Mouse (Mus musculus): ENCODE data around the gene Nup43.

Gene Nup43

DNA sequence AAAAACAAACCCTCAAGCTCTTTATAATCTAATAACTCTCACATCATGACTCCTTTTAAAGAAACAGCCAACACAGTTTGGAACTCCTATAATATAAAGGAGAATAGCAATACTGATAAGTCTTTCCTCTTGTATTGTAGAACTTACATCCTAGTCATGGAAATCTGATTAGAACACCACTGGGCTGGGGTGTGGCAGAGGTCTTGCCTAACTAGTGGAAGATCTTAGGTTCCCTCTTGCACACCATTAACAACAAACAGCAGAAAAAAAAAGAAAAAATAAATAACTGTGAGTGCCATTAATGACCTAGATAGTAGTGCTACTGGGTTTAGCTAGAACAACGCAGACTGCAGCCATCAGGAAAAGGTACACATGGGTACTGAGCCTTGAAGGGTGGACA is 2.4 kb upstream of the Nup43 start:
- H3K4me3 ChIP-seq (replicated peaks; ENCODE audit: low read length) = no peak overlapping the region
- H3K36me3 ChIP-seq (ENCODE audit: insufficient read depth, low read length) = peaks cover 10% of the 10 kb centered on the region
- H3K9me3 ChIP-seq (ENCODE audit: low read length) = no peaks in the 10 kb centered on the region
- H3K4me1 ChIP-seq (replicated peaks; ENCODE audit: low read depth, low read length) = peaks cover 38% of the 10 kb centered on the region
- H3K27me3 ChIP-seq (ENCODE audit: insufficient read depth, low read length) = no peaks in the 10 kb centered on the region
- TF ChIP-seq POU5F1 (IDR thresholded peaks at IDR 0.05; ENCODE audit: borderline replicate concordance, low read length) (no peak), NANOG (IDR thresholded peaks at IDR 0.05; ENCODE audit: borderline replicate concordance, low read length) (no peak), CTCF (conservative IDR thresholded peaks at IDR 0.05; ENCODE audit: low read length) (no peak)

DNA sequence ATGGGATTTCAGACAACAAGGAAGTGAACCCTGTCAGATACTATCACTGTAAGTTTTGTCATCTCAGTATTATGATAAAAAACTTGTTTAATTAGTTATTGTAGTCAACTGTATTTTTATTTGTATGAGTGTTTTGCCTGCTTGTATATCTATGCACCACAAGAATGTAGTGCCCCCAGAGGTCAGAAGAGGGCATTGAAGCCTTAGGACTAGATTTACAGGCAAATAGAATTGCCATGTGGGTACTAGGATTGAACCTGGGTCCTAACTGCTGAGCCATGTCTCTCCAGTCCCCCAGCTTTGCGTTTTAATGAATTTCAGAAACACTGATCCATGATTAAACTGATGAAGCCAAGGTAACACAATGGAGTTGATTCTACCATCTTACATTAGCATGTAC is 6.4 kb downstream of the Nup43 start:
- Histone ChIP-seq H3K4me3 (replicated peaks; ENCODE audit: low read length) (no peak overlapping the region), H3K36me3 (ENCODE audit: insufficient read depth, low read length) (peaks cover 89% of the 10 kb centered on the region), H3K4me1 (replicated peaks; ENCODE audit: low read depth, low read length) (peaks cover 25% of the 10 kb centered on the region), H3K9me3 (ENCODE audit: low read length) (no peaks in the 10 kb centered on the region), H3K27me3 (ENCODE audit: insufficient read depth, low read length) (no peaks in the 10 kb centered on the region)
- no peak for TF ChIP-seq NANOG (IDR thresholded peaks at IDR 0.05; ENCODE audit: borderline replicate concordance, low read length)
- TF ChIP-seq CTCF (conservative IDR thresholded peaks at IDR 0.05; ENCODE audit: low read length) = peak; percentile 71
- TF ChIP-seq POU5F1 (IDR thresholded peaks at IDR 0.05; ENCODE audit: borderline replicate concordance, low read length) = no peak

DNA sequence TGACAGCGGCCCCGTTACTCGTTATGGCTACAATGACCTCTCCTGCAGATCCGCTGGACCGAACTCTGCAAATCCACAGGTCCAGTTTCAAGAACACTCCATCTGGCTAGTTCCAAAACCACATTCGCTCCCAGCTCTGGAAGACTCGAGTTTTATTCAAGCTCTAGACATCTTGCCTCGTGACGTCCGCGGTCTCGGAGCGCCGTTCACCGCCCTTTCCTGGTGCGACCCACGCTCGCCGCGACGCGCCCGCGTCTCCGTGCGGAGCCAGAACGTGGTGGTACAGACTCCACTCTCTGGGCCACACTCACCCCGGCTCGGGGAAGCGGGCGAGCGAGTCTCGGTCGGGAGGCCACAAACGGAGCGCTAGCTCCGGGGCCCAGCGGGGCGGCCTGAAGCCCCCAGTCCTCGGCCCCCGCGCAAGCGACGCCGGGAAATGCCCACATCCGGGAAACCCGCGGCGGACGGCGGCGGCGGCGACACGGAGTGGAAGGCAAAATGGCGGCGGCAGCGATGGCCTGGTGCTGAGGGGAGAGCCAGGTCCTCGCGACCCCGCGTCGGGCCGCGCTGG is 13.5 kb downstream of the Nup43 start, which contains the start of the genes Pcmt1 and Lats1:
Gene Pcmt1 (minus strand): TSS at position 406 of the 571 bp plus-strand sequence.
Gene Lats1 (plus strand): TSS at position 484 of the 571 bp plus-strand sequence.
- Histone ChIP-seq H3K4me1 (replicated peaks; ENCODE audit: low read depth, low read length) (peaks cover 31% of the 10 kb centered on the region), H3K27me3 (ENCODE audit: insufficient read depth, low read length) (no peaks in the 10 kb centered on the region), H3K4me3 (replicated peaks; ENCODE audit: low read length) (peak within 1 kb of the TSS; percentile 92), H3K9me3 (ENCODE audit: low read length) (no peaks in the 10 kb centered on the region), H3K36me3 (ENCODE audit: insufficient read depth, low read length) (peaks cover 49% of the 10 kb centered on the region)
- TF ChIP-seq POU5F1 (IDR thresholded peaks at IDR 0.05; ENCODE audit: borderline replicate concordance, low read length) (no peak), NANOG (IDR thresholded peaks at IDR 0.05; ENCODE audit: borderline replicate concordance, low read length) (no peak), CTCF (conservative IDR thresholded peaks at IDR 0.05; ENCODE audit: low read length) (no peak)

DNA sequence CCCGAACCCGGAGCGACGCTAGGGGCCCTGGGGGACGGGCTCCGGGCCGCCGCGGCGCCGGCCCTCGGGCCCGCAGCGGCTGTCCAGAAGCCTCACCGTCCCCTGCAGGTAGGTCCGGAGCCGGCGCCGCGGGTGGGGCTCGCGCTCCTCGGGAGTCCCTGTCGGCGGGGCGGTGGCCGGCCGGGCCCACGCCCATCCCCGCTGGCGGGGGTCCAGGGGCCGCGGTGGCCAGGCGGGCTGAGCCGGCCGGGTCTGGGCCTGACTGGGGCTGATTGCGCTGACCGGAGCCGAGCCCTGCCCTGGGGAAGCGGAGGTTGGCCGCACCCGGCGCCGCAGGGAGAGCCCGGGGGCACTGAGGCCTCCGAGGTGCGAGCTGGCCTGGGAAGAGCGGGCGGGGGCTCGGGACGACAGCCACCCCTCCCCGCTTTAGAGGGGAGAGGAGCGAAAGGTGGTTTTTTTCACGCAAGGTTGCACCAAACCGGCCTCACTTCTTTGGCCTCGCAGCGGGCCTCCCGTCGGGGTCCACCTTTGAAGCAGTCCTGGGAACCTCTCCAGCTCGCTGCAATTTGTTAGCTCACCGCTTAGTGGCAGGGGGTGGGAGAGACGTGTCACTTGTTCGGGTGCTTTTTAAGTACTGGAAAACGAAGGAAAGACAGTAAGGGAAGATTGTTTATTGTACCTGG is 14.2 kb downstream of the Nup43 start:
- no peak for TF ChIP-seq POU5F1 (IDR thresholded peaks at IDR 0.05; ENCODE audit: borderline replicate concordance, low read length)
- H3K4me1 ChIP-seq (replicated peaks; ENCODE audit: low read depth, low read length) = peaks cover 31% of the 10 kb centered on the region
- H3K9me3 ChIP-seq (ENCODE audit: low read length) = no peaks in the 10 kb centered on the region
- peak overlapping the region; percentile 92 for H3K4me3 ChIP-seq (replicated peaks; ENCODE audit: low read length)
- H3K27me3 ChIP-seq (ENCODE audit: insufficient read depth, low read length) = no peaks in the 10 kb centered on the region
- H3K36me3 ChIP-seq (ENCODE audit: insufficient read depth, low read length) = peaks cover 47% of the 10 kb centered on the region

DNA sequence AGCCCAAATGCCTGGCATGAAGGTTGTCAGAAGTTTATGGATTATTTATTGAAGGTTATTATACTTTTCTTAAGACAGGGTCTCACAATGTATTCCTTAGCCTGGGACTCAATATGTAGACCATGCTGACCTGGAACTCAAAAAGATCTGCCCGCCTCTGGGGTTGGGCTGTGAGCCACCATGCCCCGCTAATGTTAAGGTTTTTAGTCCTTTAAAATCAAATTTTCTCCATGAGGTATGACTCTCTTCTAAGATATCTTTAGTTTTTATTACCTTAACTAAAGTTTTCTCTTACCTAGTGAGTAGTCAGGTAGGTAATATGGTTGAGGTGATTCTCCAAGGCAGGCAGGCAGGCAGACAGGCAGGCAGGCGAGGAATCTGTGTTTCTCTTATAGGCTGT is 14.9 kb downstream of the Nup43 start:
- Histone ChIP-seq H3K36me3 (ENCODE audit: insufficient read depth, low read length) (peaks cover 39% of the 10 kb centered on the region), H3K27me3 (ENCODE audit: insufficient read depth, low read length) (no peaks in the 10 kb centered on the region), H3K9me3 (ENCODE audit: low read length) (no peaks in the 10 kb centered on the region), H3K4me3 (replicated peaks; ENCODE audit: low read length) (peak overlapping the region; percentile 92), H3K4me1 (replicated peaks; ENCODE audit: low read depth, low read length) (peaks cover 31% of the 10 kb centered on the region)
- TF ChIP-seq POU5F1 (IDR thresholded peaks at IDR 0.05; ENCODE audit: borderline replicate concordance, low read length) (no peak), CTCF (conservative IDR thresholded peaks at IDR 0.05; ENCODE audit: low read length) (no peak), NANOG (IDR thresholded peaks at IDR 0.05; ENCODE audit: borderline replicate concordance, low read length) (no peak)

DNA sequence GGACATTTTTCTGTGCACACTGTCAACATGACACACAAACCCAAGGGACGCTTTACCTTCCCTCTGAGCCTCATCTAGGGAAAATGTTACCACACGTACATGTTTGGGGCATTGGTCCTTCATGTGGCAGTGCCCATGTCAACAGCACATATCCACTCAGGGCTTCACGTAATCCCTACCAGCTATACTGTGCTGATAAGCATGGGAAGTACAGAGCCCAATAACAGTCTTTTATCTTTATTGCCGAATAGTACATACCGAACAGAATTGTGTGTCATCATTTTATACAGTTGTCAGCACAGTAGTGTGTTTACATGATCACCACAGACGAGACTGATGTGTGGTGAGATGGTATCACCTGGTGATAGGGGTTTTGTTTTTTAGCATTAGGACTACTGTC is 19.6 kb downstream of the Nup43 start:
- peaks cover 19% of the 10 kb centered on the region for H3K36me3 ChIP-seq (ENCODE audit: insufficient read depth, low read length)
- no peak for TF ChIP-seq CTCF (conservative IDR thresholded peaks at IDR 0.05; ENCODE audit: low read length)
- TF ChIP-seq NANOG (IDR thresholded peaks at IDR 0.05; ENCODE audit: borderline replicate concordance, low read length) = no peak
- TF ChIP-seq POU5F1 (IDR thresholded peaks at IDR 0.05; ENCODE audit: borderline replicate concordance, low read length) = no peak
- H3K9me3 ChIP-seq (ENCODE audit: low read length) = no peaks in the 10 kb centered on the region
- peaks cover 10% of the 10 kb centered on the region for H3K4me1 ChIP-seq (replicated peaks; ENCODE audit: low read depth, low read length)
- H3K27me3 ChIP-seq (ENCODE audit: insufficient read depth, low read length) = no peaks in the 10 kb centered on the region
- H3K4me3 ChIP-seq (replicated peaks; ENCODE audit: low read length) = no peak overlapping the region

DNA sequence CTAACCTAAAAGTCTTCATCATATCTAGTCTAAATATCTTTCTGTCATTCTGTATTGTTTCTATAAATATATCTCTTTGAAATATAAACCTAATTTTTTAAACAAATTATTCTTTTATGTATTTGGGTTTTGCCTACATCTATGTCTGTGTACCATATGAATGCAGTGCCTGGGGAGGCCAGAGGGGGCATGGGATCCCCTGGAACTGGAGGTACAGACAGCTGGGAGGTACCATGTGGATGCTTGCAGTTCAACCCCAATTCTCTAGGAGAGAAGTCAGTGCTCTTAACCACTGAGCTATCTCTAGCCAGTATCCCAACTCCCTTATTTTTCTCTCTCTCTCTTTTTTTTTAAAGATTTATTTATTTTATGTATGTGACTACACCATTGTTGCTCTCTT is 28.0 kb downstream of the Nup43 start:
- H3K27me3 ChIP-seq (ENCODE audit: insufficient read depth, low read length) = no peaks in the 10 kb centered on the region
- H3K4me3 ChIP-seq (replicated peaks; ENCODE audit: low read length) = no peak overlapping the region
- peaks cover 7% of the 10 kb centered on the region; the same call in 1 of the 2 replicates for H3K4me1 ChIP-seq (replicated peaks; ENCODE audit: low read depth, low read length)
- TF ChIP-seq CTCF (conservative IDR thresholded peaks at IDR 0.05; ENCODE audit: low read length) (no peak), NANOG (IDR thresholded peaks at IDR 0.05; ENCODE audit: borderline replicate concordance, low read length) (no peak), POU5F1 (IDR thresholded peaks at IDR 0.05; ENCODE audit: borderline replicate concordance, low read length) (no peak)
- H3K9me3 ChIP-seq (ENCODE audit: low read length) = no peaks in the 10 kb centered on the region
- peaks cover 87% of the 10 kb centered on the region for H3K36me3 ChIP-seq (ENCODE audit: insufficient read depth, low read length)

DNA sequence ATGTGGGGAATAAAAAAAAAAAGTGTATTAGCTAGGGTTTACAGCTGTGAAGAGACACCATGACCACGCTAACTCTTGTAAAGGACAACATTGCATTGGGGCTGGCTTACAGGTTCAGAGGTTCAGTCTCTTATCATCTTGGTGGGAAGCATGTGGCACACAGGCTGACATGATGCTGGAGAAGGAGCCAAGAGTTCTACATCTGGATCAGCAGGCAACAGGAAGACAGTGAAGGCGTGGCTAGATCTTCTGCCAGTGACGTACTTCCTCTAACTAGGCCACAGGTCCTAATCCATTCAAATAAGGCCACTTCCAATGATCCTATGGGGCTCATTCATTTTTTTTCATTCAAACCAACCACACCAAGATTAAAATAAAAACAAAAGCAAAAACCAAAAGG is 32.8 kb downstream of the Nup43 start:
- TF ChIP-seq NANOG (IDR thresholded peaks at IDR 0.05; ENCODE audit: borderline replicate concordance, low read length) (no peak), POU5F1 (IDR thresholded peaks at IDR 0.05; ENCODE audit: borderline replicate concordance, low read length) (no peak), CTCF (conservative IDR thresholded peaks at IDR 0.05; ENCODE audit: low read length) (no peak)
- Histone ChIP-seq H3K36me3 (ENCODE audit: insufficient read depth, low read length) (peaks cover 90% of the 10 kb centered on the region), H3K4me1 (replicated peaks; ENCODE audit: low read depth, low read length) (peaks cover 9% of the 10 kb centered on the region; the same call in 1 of the 2 replicates), H3K9me3 (ENCODE audit: low read length) (no peaks in the 10 kb centered on the region), H3K27me3 (ENCODE audit: insufficient read depth, low read length) (no peaks in the 10 kb centered on the region), H3K4me3 (replicated peaks; ENCODE audit: low read length) (no peak overlapping the region)
